Mouse (Mus musculus): ENCODE measurements around the gene Tmcc3. TPM values are rescaled to one million over a fixed set of nuclear protein-coding genes. Genes with fewer than 3 reads are reported as not detected.

Tmcc3 gene
- polyA plus RNA-seq, 1 experiment from 2014 or later: 8.8 TPM

- Histone ChIP-seq H3K4me2 (replicated peaks; ENCODE audit: low read depth, low read length) (peak overlapping the region; percentile 96), H3K4me3 (ENCODE audit: low read depth, low read length) (peak overlapping the region; percentile 42), H3K9ac (replicated peaks; ENCODE audit: low read depth, low read length) (peak overlapping the region; percentile 14; the same call in 1 of the 2 replicates), H3K27me3 (ENCODE audit: control insufficient read depth, insufficient read depth, low read length) (0 out of 2 replicates have a peak, but pooled peaks cover 3% of the 10 kb centered on the region), H3K27ac (ENCODE audit: low read length) (no peak overlapping the region), H3K36me3 (ENCODE audit: control insufficient read depth, insufficient read depth, low read length) (no peaks in the 10 kb centered on the region), H3K9me3 (ENCODE audit: control insufficient read depth, low read depth, low read length) (no peaks in the 10 kb centered on the region), H3K4me1 (ENCODE audit: control insufficient read depth, insufficient read depth, low read length) (peaks cover 4% of the 10 kb centered on the region; the same call in 1 of the 2 replicates)
- under 1% methylated on average over 43 of the region's 45 CpGs for WGBS
- peak; percentile 53; the same call in 1 of the 2 replicates for ATAC-seq (ENCODE audit: insufficient number of reproducible peaks, insufficient read depth, low FRiP score, low read depth)
Observed at GRCm38 (mm10) chr10:94312007-94312715, 412 bp downstream of the Tmcc3 start.

- no peak overlapping the region for H3K9ac ChIP-seq (replicated peaks; ENCODE audit: low read depth, low read length)
- 0 out of 2 replicates have a peak, but pooled peaks cover 3% of the 10 kb centered on the region for H3K27me3 ChIP-seq (ENCODE audit: control insufficient read depth, insufficient read depth, low read length)
- peaks cover 4% of the 10 kb centered on the region; the same call in 1 of the 2 replicates for H3K4me1 ChIP-seq (ENCODE audit: control insufficient read depth, insufficient read depth, low read length)
- 79% methylated on average over 4 of the region's 4 CpGs for WGBS
- no peak overlapping the region for H3K27ac ChIP-seq (ENCODE audit: low read length)
- H3K4me2 ChIP-seq (replicated peaks; ENCODE audit: low read depth, low read length): no peak overlapping the region
- no peaks in the 10 kb centered on the region for H3K36me3 ChIP-seq (ENCODE audit: control insufficient read depth, insufficient read depth, low read length)
- no peak overlapping the region for H3K4me3 ChIP-seq (ENCODE audit: low read depth, low read length)
- no peaks in the 10 kb centered on the region for H3K9me3 ChIP-seq (ENCODE audit: control insufficient read depth, low read depth, low read length)
- no peak for ATAC-seq (ENCODE audit: insufficient number of reproducible peaks, insufficient read depth, low FRiP score, low read depth)
Observed at GRCm38 (mm10) chr10:94313146-94313545, 1.4 kb downstream of the Tmcc3 start.

GRCm38 (mm10) chr10:94318574-94318973 lies 6.8 kb downstream of the Tmcc3 start:
- H3K4me2 ChIP-seq (replicated peaks; ENCODE audit: low read depth, low read length): no peak overlapping the region
- no peak for ATAC-seq (ENCODE audit: insufficient number of reproducible peaks, insufficient read depth, low FRiP score, low read depth)
- no peak overlapping the region for H3K9ac ChIP-seq (replicated peaks; ENCODE audit: low read depth, low read length)
- no peak overlapping the region for H3K4me3 ChIP-seq (ENCODE audit: low read depth, low read length)
- H3K4me1 ChIP-seq (ENCODE audit: control insufficient read depth, insufficient read depth, low read length): no peaks in the 10 kb centered on the region
- WGBS: 49% methylated on average over 4 of the region's 4 CpGs
- H3K36me3 ChIP-seq (ENCODE audit: control insufficient read depth, insufficient read depth, low read length): no peaks in the 10 kb centered on the region
- H3K27ac ChIP-seq (ENCODE audit: low read length): no peak overlapping the region
- H3K27me3 ChIP-seq (ENCODE audit: control insufficient read depth, insufficient read depth, low read length): no peaks in the 10 kb centered on the region
- no peaks in the 10 kb centered on the region for H3K9me3 ChIP-seq (ENCODE audit: control insufficient read depth, low read depth, low read length)

- no peaks in the 10 kb centered on the region for H3K27me3 ChIP-seq (ENCODE audit: control insufficient read depth, insufficient read depth, low read length)
- ATAC-seq (ENCODE audit: insufficient number of reproducible peaks, insufficient read depth, low FRiP score, low read depth): no peak; the same call in 1 of the 2 replicates
- 0 out of 2 replicates have a peak, but pooled peaks cover 3% of the 10 kb centered on the region for H3K4me1 ChIP-seq (ENCODE audit: control insufficient read depth, insufficient read depth, low read length)
- H3K9me3 ChIP-seq (ENCODE audit: control insufficient read depth, low read depth, low read length): no peaks in the 10 kb centered on the region
- no peaks in the 10 kb centered on the region for H3K36me3 ChIP-seq (ENCODE audit: control insufficient read depth, insufficient read depth, low read length)
- WGBS: 34% methylated on average over 5 of the region's 5 CpGs
- no peak overlapping the region for H3K27ac ChIP-seq (ENCODE audit: low read length)
- H3K4me2 ChIP-seq (replicated peaks; ENCODE audit: low read depth, low read length): no peak overlapping the region
- H3K4me3 ChIP-seq (ENCODE audit: low read depth, low read length): no peak overlapping the region
- H3K9ac ChIP-seq (replicated peaks; ENCODE audit: low read depth, low read length): no peak overlapping the region
Observed at GRCm38 (mm10) chr10:94329962-94330361, 18.2 kb downstream of the Tmcc3 start.

GRCm38 (mm10) chr10:94332358-94333137 lies 20.8 kb downstream of the Tmcc3 start:
- no peak overlapping the region for H3K4me3 ChIP-seq (ENCODE audit: low read depth, low read length)
- H3K27ac ChIP-seq (ENCODE audit: low read length): no peak overlapping the region
- H3K4me2 ChIP-seq (replicated peaks; ENCODE audit: low read depth, low read length): no peak overlapping the region
- H3K4me1 ChIP-seq (ENCODE audit: control insufficient read depth, insufficient read depth, low read length): 0 out of 2 replicates have a peak, but pooled peaks cover 3% of the 10 kb centered on the region
- no peaks in the 10 kb centered on the region for H3K36me3 ChIP-seq (ENCODE audit: control insufficient read depth, insufficient read depth, low read length)
- no peaks in the 10 kb centered on the region for H3K27me3 ChIP-seq (ENCODE audit: control insufficient read depth, insufficient read depth, low read length)
- H3K9ac ChIP-seq (replicated peaks; ENCODE audit: low read depth, low read length): no peak overlapping the region
- 85% methylated on average over 16 of the region's 16 CpGs for WGBS
- H3K9me3 ChIP-seq (ENCODE audit: control insufficient read depth, low read depth, low read length): no peaks in the 10 kb centered on the region
- ATAC-seq (ENCODE audit: insufficient number of reproducible peaks, insufficient read depth, low FRiP score, low read depth): no peak

GRCm38 (mm10) chr10:94333328-94333727 lies 21.6 kb downstream of the Tmcc3 start:
- H3K4me2 ChIP-seq (replicated peaks; ENCODE audit: low read depth, low read length): no peak overlapping the region
- no peak for ATAC-seq (ENCODE audit: insufficient number of reproducible peaks, insufficient read depth, low FRiP score, low read depth)
- H3K9ac ChIP-seq (replicated peaks; ENCODE audit: low read depth, low read length): no peak overlapping the region
- H3K9me3 ChIP-seq (ENCODE audit: control insufficient read depth, low read depth, low read length): no peaks in the 10 kb centered on the region
- WGBS: 85% methylated on average over 8 of the region's 8 CpGs
- no peak overlapping the region for H3K27ac ChIP-seq (ENCODE audit: low read length)
- no peak overlapping the region for H3K4me3 ChIP-seq (ENCODE audit: low read depth, low read length)
- 0 out of 2 replicates have a peak, but pooled peaks cover 3% of the 10 kb centered on the region for H3K4me1 ChIP-seq (ENCODE audit: control insufficient read depth, insufficient read depth, low read length)
- H3K27me3 ChIP-seq (ENCODE audit: control insufficient read depth, insufficient read depth, low read length): no peaks in the 10 kb centered on the region
- no peaks in the 10 kb centered on the region for H3K36me3 ChIP-seq (ENCODE audit: control insufficient read depth, insufficient read depth, low read length)

- Histone ChIP-seq H3K36me3 (ENCODE audit: control insufficient read depth, insufficient read depth, low read length) (no peaks in the 10 kb centered on the region), H3K27ac (ENCODE audit: low read length) (no peak overlapping the region), H3K4me1 (ENCODE audit: control insufficient read depth, insufficient read depth, low read length) (0 out of 2 replicates have a peak, but pooled peaks cover 1% of the 10 kb centered on the region), H3K4me2 (replicated peaks; ENCODE audit: low read depth, low read length) (no peak overlapping the region), H3K27me3 (ENCODE audit: control insufficient read depth, insufficient read depth, low read length) (no peaks in the 10 kb centered on the region), H3K9ac (replicated peaks; ENCODE audit: low read depth, low read length) (no peak overlapping the region), H3K4me3 (ENCODE audit: low read depth, low read length) (no peak overlapping the region), H3K9me3 (ENCODE audit: control insufficient read depth, low read depth, low read length) (no peaks in the 10 kb centered on the region)
- 81% methylated on average over 10 of the region's 10 CpGs for WGBS
- ATAC-seq (ENCODE audit: insufficient number of reproducible peaks, insufficient read depth, low FRiP score, low read depth): no peak
Observed at GRCm38 (mm10) chr10:94335047-94335446, 23.3 kb downstream of the Tmcc3 start.

GRCm38 (mm10) chr10:94336071-94336470 lies 24.3 kb downstream of the Tmcc3 start:
- Histone ChIP-seq H3K9ac (replicated peaks; ENCODE audit: low read depth, low read length) (no peak overlapping the region), H3K9me3 (ENCODE audit: control insufficient read depth, low read depth, low read length) (no peaks in the 10 kb centered on the region), H3K4me1 (ENCODE audit: control insufficient read depth, insufficient read depth, low read length) (no peaks in the 10 kb centered on the region), H3K4me2 (replicated peaks; ENCODE audit: low read depth, low read length) (no peak overlapping the region), H3K27me3 (ENCODE audit: control insufficient read depth, insufficient read depth, low read length) (no peaks in the 10 kb centered on the region), H3K4me3 (ENCODE audit: low read depth, low read length) (no peak overlapping the region), H3K27ac (ENCODE audit: low read length) (no peak overlapping the region), H3K36me3 (ENCODE audit: control insufficient read depth, insufficient read depth, low read length) (no peaks in the 10 kb centered on the region)
- no peak for ATAC-seq (ENCODE audit: insufficient number of reproducible peaks, insufficient read depth, low FRiP score, low read depth)
- 92% methylated on average over 6 of the region's 6 CpGs for WGBS
